Mouse (Mus musculus): Measurements from ENCODE around the gene Trmt1l.

- TF ChIP-seq CTCF (IDR thresholded peaks at IDR 0.05; ENCODE audit: low read depth) (no peak), EP300 (IDR thresholded peaks at IDR 0.05; ENCODE audit: low read depth) (no peak)
Measured at GRCm38 (mm10) chr1:151426947-151427600, 1.3 kb upstream of the Trmt1l start.
